Mouse (Mus musculus) cerebellum, adult 18-20 months (tissue): ENCODE results near the gene Spata13.

ENCODE experiments used
- DNase-seq, 2 experiments: peaks; one replicate each; pipeline ENCODE4 v3.0.0; 2021

Gene Spata13

GRCm38 (mm10) chr14:60641120-60641519 is 7.3 kb downstream of the Spata13 start:
- DNase-seq, result no peak

DNA sequence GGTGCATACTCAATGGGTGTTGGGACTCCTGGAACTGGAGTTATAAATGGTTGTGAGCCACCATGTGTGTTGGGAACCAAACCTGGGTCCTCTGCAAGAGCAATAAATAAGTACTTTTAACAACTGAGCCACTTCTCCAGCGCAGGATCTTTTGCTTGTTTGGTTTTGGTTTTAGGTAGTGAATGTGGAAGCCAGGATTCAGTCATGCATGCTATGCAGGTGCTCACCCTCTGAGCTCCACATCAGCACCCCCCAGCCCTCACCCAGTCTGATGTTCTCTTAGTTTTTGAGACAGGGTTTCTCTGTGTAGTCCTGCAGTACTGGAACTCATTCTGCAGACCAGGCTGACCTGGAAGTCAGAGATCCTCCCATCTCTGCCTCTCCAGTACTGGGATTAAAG is 8.3 kb downstream of the Spata13 start:
- DNase-seq, result no peak

- no peak for DNase-seq
Observed at GRCm38 (mm10) chr14:60643098-60643870, 9.5 kb downstream of the Spata13 start.

DNA sequence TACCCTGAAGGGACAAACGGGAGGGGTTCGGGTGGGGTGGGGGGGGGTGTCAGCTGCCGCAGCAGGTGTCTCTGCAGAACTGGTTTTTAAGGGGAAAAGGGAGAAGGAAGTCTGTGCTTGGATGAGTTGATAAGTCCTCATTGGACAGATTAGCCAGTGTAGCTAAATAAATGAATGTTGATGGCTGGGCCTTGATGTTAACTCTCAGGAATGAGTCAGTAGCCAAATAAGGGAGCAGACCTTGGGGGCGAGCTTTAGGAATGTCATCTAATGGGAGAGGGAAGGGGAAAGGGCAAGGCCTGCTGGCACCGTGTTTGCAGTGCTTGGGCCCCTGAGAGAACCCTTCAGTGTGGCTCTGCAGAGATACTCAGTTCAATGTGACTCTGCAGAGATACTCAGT is 12.6 kb downstream of the Spata13 start:
- DNase-seq, result no peak

- DNase-seq, result no peak
Observed at GRCm38 (mm10) chr14:60647885-60648284, 14.1 kb downstream of the Spata13 start.

DNA sequence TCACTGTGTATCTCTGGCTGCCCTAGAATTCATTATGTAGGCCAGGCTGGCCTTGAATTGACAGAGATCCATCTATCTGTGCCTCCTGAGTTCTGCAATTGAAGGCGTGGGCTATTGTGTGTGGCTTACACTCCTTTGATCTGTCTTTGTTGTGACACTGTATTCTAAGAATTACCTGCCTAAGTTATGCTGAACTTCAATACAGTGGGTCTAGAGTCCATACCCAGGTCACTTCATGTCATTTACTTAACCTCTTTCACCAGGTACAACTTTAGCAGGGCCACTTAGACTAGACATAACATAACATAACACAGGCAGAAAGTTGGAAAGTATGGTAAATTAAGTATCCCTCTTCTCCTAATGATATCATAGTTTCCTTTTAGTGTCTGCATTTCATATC is 15.2 kb downstream of the Spata13 start:
- no peak for DNase-seq

DNA sequence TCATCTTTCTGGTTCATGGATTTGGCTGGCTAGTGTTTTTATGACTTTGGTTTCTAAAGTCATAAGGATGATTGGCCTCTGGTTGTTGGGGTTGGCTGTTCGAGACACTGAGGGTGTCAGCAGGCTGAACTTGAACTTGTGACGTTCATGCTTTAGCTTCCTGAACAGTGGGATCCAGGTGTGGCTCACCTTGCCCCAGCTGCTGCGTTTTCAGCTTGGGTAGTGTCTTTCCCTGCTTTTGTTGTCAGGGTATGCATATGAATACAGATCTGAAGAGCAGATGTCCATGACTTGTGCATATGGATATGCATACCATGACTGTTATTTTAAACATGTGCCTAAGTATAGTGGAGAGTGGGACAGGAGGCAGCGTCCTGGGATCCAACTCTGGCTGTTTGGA is 19.4 kb downstream of the Spata13 start:
- no peak for DNase-seq

DNA sequence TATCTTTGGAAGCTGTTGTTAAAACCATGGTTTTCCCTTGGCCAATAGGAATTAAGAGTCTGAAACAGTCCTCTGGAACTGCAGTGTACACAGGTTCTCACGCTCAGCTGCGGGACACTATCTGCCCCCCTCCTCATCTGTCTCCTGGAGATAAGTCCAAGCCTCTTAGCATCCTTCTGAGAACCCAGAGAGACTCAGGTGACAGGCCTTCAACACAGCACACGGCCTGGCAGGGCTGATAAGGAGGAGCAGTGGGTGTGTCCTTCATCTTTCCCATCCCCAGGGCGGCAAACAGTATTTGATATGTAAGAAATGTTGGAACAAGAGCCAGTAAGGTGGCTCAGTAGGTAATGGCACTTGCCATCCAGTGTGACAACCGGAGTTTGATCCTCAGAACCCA is 20.2 kb downstream of the Spata13 start:
- DNase-seq, result no peak

GRCm38 (mm10) chr14:60654708-60655107 is 20.9 kb downstream of the Spata13 start:
- no peak for DNase-seq

DNA sequence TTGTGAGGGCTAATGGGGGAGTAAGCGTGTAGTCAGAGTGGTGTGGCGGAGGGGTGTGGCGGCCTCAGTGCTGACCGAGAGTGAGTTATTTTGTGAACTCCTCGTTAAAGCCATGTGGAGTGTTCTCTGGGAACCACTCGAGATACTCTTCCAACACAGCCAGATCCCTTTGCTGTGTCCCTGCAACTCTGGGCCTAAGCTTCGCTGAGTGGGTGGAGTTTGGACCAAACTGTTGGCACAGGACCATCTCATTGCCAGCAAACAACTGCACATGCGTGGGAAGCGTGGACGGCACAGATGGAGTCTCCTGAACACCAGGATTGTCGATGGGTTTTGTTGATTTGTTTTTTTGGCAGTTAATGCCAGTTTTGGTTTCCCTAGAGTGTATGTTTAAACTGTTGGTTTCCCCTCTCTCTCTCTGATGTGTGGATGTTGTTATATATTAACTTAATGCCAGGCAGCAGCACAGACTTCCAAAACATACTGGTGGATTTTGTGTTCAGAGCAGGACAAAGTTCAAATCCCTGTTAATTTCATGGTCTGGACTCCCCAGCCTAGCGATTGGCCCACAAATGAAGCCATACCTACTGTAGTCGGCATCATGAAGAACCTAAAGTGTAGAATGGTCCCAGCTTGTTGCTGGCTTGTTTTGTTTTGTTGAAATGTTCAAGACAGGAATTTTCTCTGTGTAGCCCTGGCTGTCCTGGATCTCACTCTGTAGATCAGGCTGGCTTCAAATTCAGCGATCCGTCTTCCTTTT is 22.3 kb downstream of the Spata13 start:
- DNase-seq, result peak; percentile 21 to 26

DNA sequence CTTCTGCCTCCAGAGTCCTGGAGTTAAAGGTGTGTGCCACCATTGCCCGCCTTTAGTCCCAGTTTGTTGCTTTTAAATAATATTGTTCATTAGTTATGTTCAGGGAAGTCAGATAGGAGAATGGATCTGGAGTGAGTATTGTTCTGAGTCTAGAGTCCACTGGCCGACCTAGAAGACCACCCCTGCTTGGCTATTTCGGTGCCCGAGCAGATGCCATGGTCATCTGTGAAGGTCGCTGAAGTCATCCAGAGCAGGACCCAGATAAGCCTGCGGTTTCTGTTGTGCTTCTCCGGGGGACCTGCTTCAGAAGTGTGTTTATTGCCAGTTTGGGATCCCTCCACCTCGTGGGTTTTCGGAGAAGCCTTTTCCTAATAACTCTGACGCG is 22.9 kb downstream of the Spata13 start:
- DNase-seq, result no peak

DNA sequence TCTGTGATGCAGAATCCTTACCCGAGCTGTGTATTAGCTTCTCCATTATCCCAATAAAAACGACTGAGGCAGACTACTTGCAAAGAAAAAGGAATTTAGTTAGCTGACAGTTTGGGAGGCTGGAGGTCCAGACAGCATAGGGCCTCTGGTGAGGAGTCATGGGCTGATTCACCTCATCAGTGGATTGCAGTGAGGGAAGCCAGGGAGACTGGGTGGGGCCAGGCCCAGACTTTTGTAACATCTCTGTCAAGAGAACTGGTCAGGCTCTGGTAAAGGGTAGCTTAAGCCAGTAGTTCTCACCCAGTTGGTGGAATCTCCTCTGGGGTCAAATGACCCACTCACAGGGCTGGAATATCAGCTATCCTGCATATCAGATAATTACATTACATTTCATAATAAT is 24.1 kb downstream of the Spata13 start:
- no peak for DNase-seq

GRCm38 (mm10) chr14:60659498-60659897 is 25.7 kb downstream of the Spata13 start:
- DNase-seq, result peak in 1 of 2 experiments; percentile 13

DNA sequence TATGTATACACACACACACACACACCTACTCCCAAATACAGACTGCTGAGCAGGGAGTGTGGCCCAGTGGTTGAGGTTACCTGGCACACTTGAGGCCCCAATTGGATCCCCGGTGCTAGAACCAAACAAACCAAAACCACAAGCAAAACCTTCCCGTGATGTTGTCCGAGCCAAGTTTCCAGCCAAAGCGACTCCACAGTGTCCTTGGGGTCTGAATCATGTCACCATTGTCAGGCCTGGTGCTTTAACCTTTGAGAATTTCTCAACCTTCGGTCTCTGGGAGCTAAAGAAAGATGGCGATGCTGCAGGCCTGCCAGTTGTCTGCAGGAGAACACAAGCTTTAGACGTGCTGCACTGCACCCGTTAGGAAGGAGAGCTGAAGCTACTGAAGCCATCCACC is 26.8 kb downstream of the Spata13 start:
- no peak for DNase-seq

GRCm38 (mm10) chr14:60661281-60661680 is 27.5 kb downstream of the Spata13 start:
- DNase-seq, result no peak

- DNase-seq, result no peak
Observed at GRCm38 (mm10) chr14:60663309-60663940, 29.6 kb downstream of the Spata13 start.

- no peak for DNase-seq
Observed at GRCm38 (mm10) chr14:60664641-60665040, 30.8 kb downstream of the Spata13 start.

DNA sequence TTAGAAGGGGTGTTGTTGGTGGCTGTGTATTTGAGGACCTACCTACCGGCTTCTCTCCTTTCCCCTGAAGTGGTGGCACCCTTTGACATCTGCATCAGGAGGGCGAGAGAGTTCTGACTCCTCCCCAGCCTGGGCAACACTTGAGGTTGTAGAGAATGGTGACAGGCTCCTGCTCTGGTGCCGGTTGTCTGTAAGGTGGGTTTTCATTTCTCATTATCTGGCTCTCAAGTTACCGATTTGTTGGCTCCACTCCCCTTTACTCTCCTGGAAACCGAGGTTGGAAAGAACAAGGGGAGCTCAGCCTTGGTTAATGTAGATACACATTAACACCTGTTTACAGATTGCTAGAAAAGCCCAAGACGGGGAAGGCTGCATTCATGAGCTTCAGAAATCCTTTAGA is 31.5 kb downstream of the Spata13 start:
- DNase-seq, result no peak

- no peak for DNase-seq
Observed at GRCm38 (mm10) chr14:60666252-60666651, 32.5 kb downstream of the Spata13 start.

GRCm38 (mm10) chr14:60670191-60670590 is 36.4 kb downstream of the Spata13 start:
- no peak for DNase-seq

DNA sequence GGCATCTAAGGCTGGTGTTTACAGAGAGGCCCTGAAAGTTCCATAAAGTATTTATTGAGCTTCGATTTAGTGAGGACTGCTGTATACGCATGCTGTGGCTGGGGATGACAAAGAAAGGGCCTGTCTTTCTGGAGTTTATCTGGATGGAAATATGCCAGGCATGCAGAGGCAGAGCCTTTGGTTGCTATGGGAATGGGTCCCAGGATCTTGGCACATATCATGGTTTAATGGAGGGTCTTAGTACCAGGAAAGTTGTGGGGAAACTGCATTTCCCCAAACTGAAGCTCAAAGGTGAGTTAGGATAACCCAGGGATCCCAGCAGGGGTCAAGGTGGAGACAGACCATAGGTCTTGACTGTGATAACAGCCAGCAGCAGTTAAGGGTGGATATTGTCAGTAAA is 37.7 kb downstream of the Spata13 start:
- no peak for DNase-seq

GRCm38 (mm10) chr14:60675697-60676096 is 41.9 kb downstream of the Spata13 start:
- DNase-seq, result no peak

DNA sequence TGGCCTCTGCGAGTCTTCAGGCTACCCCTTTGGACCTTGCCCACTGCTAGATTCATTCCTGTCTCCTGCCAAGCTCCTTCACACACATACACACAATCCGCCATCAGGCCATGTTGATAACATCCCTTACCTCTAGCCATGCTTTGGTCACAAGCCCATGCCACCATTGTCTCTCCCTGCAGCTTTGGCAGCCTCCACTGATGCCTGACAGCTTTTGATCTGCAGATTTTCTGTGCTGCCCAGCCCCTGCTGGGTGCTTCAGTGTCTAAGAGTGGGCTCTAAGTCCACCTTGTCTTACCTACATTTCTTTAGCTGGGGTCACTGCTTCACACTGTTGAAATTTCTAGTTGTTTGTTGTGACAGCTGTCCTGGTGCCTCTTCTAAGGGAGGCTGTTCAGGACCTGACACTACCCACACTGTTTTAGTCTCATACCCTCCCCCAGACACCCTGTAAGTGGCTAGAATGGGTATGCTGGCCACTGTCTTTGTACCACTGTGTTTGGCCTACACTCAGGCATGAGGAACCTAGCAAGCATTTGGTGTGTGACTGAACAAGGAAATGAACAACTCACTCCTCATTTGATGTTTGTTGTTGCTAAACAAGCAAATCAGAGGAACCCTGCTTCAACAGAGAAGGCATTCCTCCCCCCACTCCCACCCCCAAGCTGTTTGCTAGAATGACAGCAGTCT is 43.0 kb downstream of the Spata13 start:
- no peak for DNase-seq
